Mouse (Mus musculus) stomach, embryonic 15.5 days (tissue): ENCODE results near the gene Vamp2. TPM values are rescaled to one million over a fixed set of nuclear protein-coding genes. Genes with fewer than 3 reads are reported as not detected.

Experiments
- ATAC-seq: fragments of 200-750 bp; cut with Nextera tagmentation; 2 replicates; pipeline ENCODE4 v1.8.0; 2017; ENCODE audit warnings: low read depth, moderate number of reproducible peaks, moderate TSS enrichment; ENCODE audit not compliant: insufficient read depth, low FRiP score
- H3K27ac ChIP-seq: fragments of 300-500 bp; sonication (generic); 2 replicates; pipeline ENCODE4 v1.5.1; 2015; ENCODE audit warnings: mild to moderate bottlenecking, inconsistent platforms
- H3K27me3 ChIP-seq: fragments of 300-500 bp; sonication (generic); replicated peaks from 2 replicates; pipeline ENCODE4 v1.6.1; 2015; ENCODE audit warnings: inconsistent platforms
- H3K36me3 ChIP-seq: fragments of 300-500 bp; sonication (generic); 2 replicates; pipeline ENCODE4 v1.6.1; 2015; ENCODE audit warnings: inconsistent platforms
- H3K4me1 ChIP-seq: fragments of 300-500 bp; sonication (generic); 2 replicates; pipeline ENCODE4 v1.6.1; 2015; ENCODE audit warnings: inconsistent platforms
- H3K4me2 ChIP-seq: fragments of 300-500 bp; sonication (generic); 2 replicates; pipeline ENCODE4 v1.6.1; 2015; ENCODE audit warnings: mild to moderate bottlenecking, inconsistent platforms
- H3K4me3 ChIP-seq: fragments of 300-500 bp; sonication (generic); replicated peaks from 2 replicates; pipeline ENCODE4 v1.5.1; 2015; ENCODE audit warnings: inconsistent platforms
- H3K9ac ChIP-seq: fragments of 300-500 bp; sonication (generic); 2 replicates; pipeline ENCODE4 v1.6.1; 2015; ENCODE audit warnings: inconsistent platforms
- H3K9me3 ChIP-seq: fragments of 300-500 bp; sonication (generic); 2 replicates; pipeline ENCODE4 v1.6.1; 2016; ENCODE audit warnings: inconsistent platforms
- WGBS: fragments of 180-500 bp; shearing (Covaris S2); methylation state at CpG from one replicate; pipeline ENCODE4 v1.1.7; 2015; 5-methylcytosine and 5-hydroxymethylcytosine counted together
- polyA plus RNA-seq: library from polyadenylated mRNA; unstranded; fragments of >200 nt; fragmentation: Nextera tagmentation; extraction: Ambion mirVana; gene quantifications from 2 replicates; pipeline ENCODE4 v1.2.1, GENCODE M21; 2015

The Vamp2 gene
- polyA plus RNA-seq, 1 experiment from 2014 or later: 68.5 TPM

- peak; percentile 49 for ATAC-seq
- peak overlapping the region; percentile 98 for H3K27ac ChIP-seq
- peak overlapping the region; percentile 66 for H3K4me3 ChIP-seq
- peaks cover 20% of the 10 kb centered on the region for H3K36me3 ChIP-seq
- H3K27me3 ChIP-seq: no peaks in the 10 kb centered on the region
- H3K9ac ChIP-seq: peak overlapping the region; percentile 49; the same call in 1 of the 2 replicates
- peaks cover 34% of the 10 kb centered on the region for H3K4me1 ChIP-seq
- peak overlapping the region; percentile 91 for H3K4me2 ChIP-seq
- H3K9me3 ChIP-seq: no peaks in the 10 kb centered on the region
- 2% methylated on average over 29 of the region's 29 CpGs for WGBS
Observed at GRCm38 (mm10) chr11:69096987-69097900, 9.0 kb downstream of the Vamp2 start.

- Histone ChIP-seq H3K4me3 (peak overlapping the region; percentile 66), H3K27me3 (no peaks in the 10 kb centered on the region), H3K9me3 (no peaks in the 10 kb centered on the region), H3K9ac (no peak overlapping the region), H3K4me2 (peak overlapping the region; percentile 91), H3K4me1 (peaks cover 34% of the 10 kb centered on the region), H3K27ac (peak overlapping the region; percentile 98), H3K36me3 (peaks cover 27% of the 10 kb centered on the region)
- 24% methylated on average over 8 of the region's 8 CpGs for WGBS
- ATAC-seq: no peak
Observed at GRCm38 (mm10) chr11:69098039-69098761, 9.9 kb downstream of the Vamp2 start.

GRCm38 (mm10) chr11:69098762-69099091 lies 10.4 kb downstream of the Vamp2 start:
- 0% methylated on average over 19 of the region's 19 CpGs for WGBS
- Histone ChIP-seq H3K36me3 (peaks cover 32% of the 10 kb centered on the region), H3K9ac (peak overlapping the region; percentile 57), H3K4me3 (peak overlapping the region; percentile 66), H3K27ac (peak overlapping the region; percentile 98), H3K9me3 (no peaks in the 10 kb centered on the region), H3K4me2 (peak overlapping the region; percentile 91), H3K27me3 (no peaks in the 10 kb centered on the region), H3K4me1 (peaks cover 34% of the 10 kb centered on the region)
- peak; percentile 11; the same call in 1 of the 2 replicates for ATAC-seq

- WGBS: under 1% methylated on average over 22 of the region's 22 CpGs
- Histone ChIP-seq H3K9me3 (no peaks in the 10 kb centered on the region), H3K4me1 (peaks cover 34% of the 10 kb centered on the region)
Observed at GRCm38 (mm10) chr11:69099177-69099914, 11.1 kb downstream of the Vamp2 start.

GRCm38 (mm10) chr11:69099915-69100345 lies 11.6 kb downstream of the Vamp2 start:
- Histone ChIP-seq H3K4me3 (peak overlapping the region; percentile 66), H3K4me2 (peak overlapping the region; percentile 91), H3K27ac (peak overlapping the region; percentile 98), H3K4me1 (peaks cover 34% of the 10 kb centered on the region), H3K9ac (no peak overlapping the region; the same call in 1 of the 2 replicates), H3K36me3 (peaks cover 44% of the 10 kb centered on the region), H3K9me3 (no peaks in the 10 kb centered on the region), H3K27me3 (no peaks in the 10 kb centered on the region)
- WGBS: under 1% methylated on average over 23 of the region's 23 CpGs
- no peak; the same call in 1 of the 2 replicates for ATAC-seq

More at GRCm38 (mm10) chr11:69099177-69099914, 11.1 kb downstream of the Vamp2 start:
- peak overlapping the region; percentile 66 for H3K4me3 ChIP-seq
- no peaks in the 10 kb centered on the region for H3K27me3 ChIP-seq
- peak overlapping the region; percentile 98 for H3K27ac ChIP-seq
- H3K36me3 ChIP-seq: peaks cover 38% of the 10 kb centered on the region
- H3K4me2 ChIP-seq: peak overlapping the region; percentile 91
- peak overlapping the region; percentile 57 for H3K9ac ChIP-seq
- ATAC-seq: no peak

GRCm38 (mm10) chr11:69100639-69101360 lies 12.5 kb downstream of the Vamp2 start:
- H3K4me3 ChIP-seq: peak overlapping the region; percentile 66; the same call in 1 of the 2 replicates
- H3K9me3 ChIP-seq: no peaks in the 10 kb centered on the region
- ATAC-seq: no peak
- H3K27me3 ChIP-seq: no peaks in the 10 kb centered on the region
- peaks cover 34% of the 10 kb centered on the region for H3K4me1 ChIP-seq
- peaks cover 53% of the 10 kb centered on the region for H3K36me3 ChIP-seq
- H3K9ac ChIP-seq: no peak overlapping the region
- H3K27ac ChIP-seq: peak overlapping the region; percentile 98
- peak overlapping the region; percentile 91 for H3K4me2 ChIP-seq
- 86% methylated on average over 20 of the region's 20 CpGs for WGBS

- 86% methylated on average over 21 of the region's 21 CpGs for WGBS
- H3K9ac ChIP-seq: no peak overlapping the region
- no peak for ATAC-seq
- H3K36me3 ChIP-seq: peaks cover 61% of the 10 kb centered on the region
- H3K27me3 ChIP-seq: no peaks in the 10 kb centered on the region
- H3K27ac ChIP-seq: no peak overlapping the region
- peaks cover 34% of the 10 kb centered on the region for H3K4me1 ChIP-seq
- no peak overlapping the region for H3K4me3 ChIP-seq
- H3K9me3 ChIP-seq: no peaks in the 10 kb centered on the region
- H3K4me2 ChIP-seq: no peak overlapping the region
Observed at GRCm38 (mm10) chr11:69101604-69102402, 13.5 kb downstream of the Vamp2 start.

GRCm38 (mm10) chr11:69102403-69102725 lies 14.1 kb downstream of the Vamp2 start:
- ATAC-seq: no peak
- no peak overlapping the region for H3K9ac ChIP-seq
- WGBS: 94% methylated on average over 7 of the region's 7 CpGs

GRCm38 (mm10) chr11:69103121-69103520 lies 14.8 kb downstream of the Vamp2 start:
- Histone ChIP-seq H3K9me3 (no peaks in the 10 kb centered on the region), H3K36me3 (peaks cover 74% of the 10 kb centered on the region), H3K27me3 (no peaks in the 10 kb centered on the region), H3K4me1 (peaks cover 23% of the 10 kb centered on the region), H3K4me2 (no peak overlapping the region), H3K4me3 (no peak overlapping the region), H3K9ac (no peak overlapping the region), H3K27ac (no peak overlapping the region)
- 93% methylated on average over 14 of the region's 14 CpGs for WGBS
- no peak for ATAC-seq

More at GRCm38 (mm10) chr11:69102403-69102725, 14.1 kb downstream of the Vamp2 start:
- Histone ChIP-seq H3K36me3 (peaks cover 66% of the 10 kb centered on the region), H3K4me1 (peaks cover 31% of the 10 kb centered on the region), H3K4me2 (no peak overlapping the region), H3K27ac (no peak overlapping the region), H3K9me3 (no peaks in the 10 kb centered on the region), H3K4me3 (no peak overlapping the region), H3K27me3 (no peaks in the 10 kb centered on the region)

- Histone ChIP-seq H3K36me3 (peaks cover 80% of the 10 kb centered on the region), H3K9ac (no peak overlapping the region), H3K4me3 (no peak overlapping the region), H3K4me2 (no peak overlapping the region), H3K4me1 (peaks cover 18% of the 10 kb centered on the region), H3K27ac (no peak overlapping the region), H3K27me3 (no peaks in the 10 kb centered on the region), H3K9me3 (no peaks in the 10 kb centered on the region)
- no peak for ATAC-seq
- WGBS: 89% methylated on average over 15 of the region's 15 CpGs
Observed at GRCm38 (mm10) chr11:69103531-69104435, 15.5 kb downstream of the Vamp2 start.
